Mouse (Mus musculus) embryonic fibroblast, embryonic 13.5 days (primary cell): ENCODE measurements at regions not wholly inside any gene's neighbourhood (a gene's known extent, or its start where the extent isn't known, plus 50 kb on each side); places are given as distances from the start of the nearest gene placed in this dataset.

Experiments used
- CTCF ChIP-seq: IDR thresholded peaks from 2 replicates; pipeline ENCODE4 v1.5.1; 2011; ENCODE audit warnings: mild to moderate bottlenecking, control low read depth, low read length, moderate library complexity, borderline replicate concordance; ENCODE audit not compliant: insufficient read depth
- POLR2A ChIP-seq: IDR thresholded peaks from 2 replicates; pipeline ENCODE4 v1.6.1; 2011; ENCODE audit warnings: low read depth, mild to moderate bottlenecking, control low read depth, low read length, moderate library complexity

- TF ChIP-seq CTCF (no peak), POLR2A (no peak)
These were observed 79.7 kb upstream of the Dynlt3 start for GRCm38 (mm10) chrX:9742518-9742917.
